Mouse (Mus musculus) heart, postnatal 0 days (tissue): ENCODE measurements around the gene R3hcc1l.

Source experiments
- CTCF ChIP-seq: IDR thresholded peaks from 2 replicates; pipeline ENCODE4 v1.5.1; 2016; ENCODE audit warnings: antibody characterized with exemption, control low read depth, low read depth
- EP300 ChIP-seq: IDR thresholded peaks from 2 replicates; pipeline ENCODE4 v1.6.1; 2016; ENCODE audit warnings: antibody characterized with exemption, low read depth

- TF ChIP-seq CTCF (no peak), EP300 (no peak)
Measured at GRCm38 (mm10) chr19:42563726-42564270, 45.2 kb downstream of the R3hcc1l start.
